Mouse (Mus musculus) heart, embryonic 13.5 days (tissue): ENCODE data around the gene Ccdc88b. TPM values are rescaled to one million over a fixed set of nuclear protein-coding genes. Genes with fewer than 3 reads are reported as not detected.

Experiments used
- ATAC-seq: fragments of 200-750 bp; cut with Nextera tagmentation; 2 replicates; pipeline ENCODE4 v1.8.0; 2017; ENCODE audit warnings: moderate TSS enrichment; ENCODE audit not compliant: insufficient number of reproducible peaks, low FRiP score, low TSS enrichment; ENCODE audit errors: extremely low read depth
- H3K27ac ChIP-seq: fragments of 300-500 bp; sonication (generic); replicated peaks from 2 replicates; pipeline ENCODE4 v1.5.1; 2015; ENCODE audit warnings: moderate library complexity, mild to moderate bottlenecking, inconsistent platforms
- H3K27me3 ChIP-seq: fragments of 300-500 bp; sonication (generic); replicated peaks from 2 replicates; pipeline ENCODE4 v1.6.1; 2015; ENCODE audit warnings: mild to moderate bottlenecking, inconsistent platforms
- H3K36me3 ChIP-seq: fragments of 300-500 bp; sonication (generic); 2 replicates; pipeline ENCODE4 v1.6.1; 2015; ENCODE audit warnings: mild to moderate bottlenecking, inconsistent platforms
- H3K4me1 ChIP-seq: fragments of 300-500 bp; sonication (generic); 2 replicates; pipeline ENCODE4 v1.6.1; 2015; ENCODE audit warnings: inconsistent platforms
- H3K4me2 ChIP-seq: fragments of 300-500 bp; sonication (generic); 2 replicates; pipeline ENCODE4 v1.6.1; 2015; ENCODE audit warnings: inconsistent platforms, mild to moderate bottlenecking, moderate library complexity
- H3K4me3 ChIP-seq: fragments of 300-500 bp; sonication (generic); 2 replicates; pipeline ENCODE4 v1.5.1; 2015; ENCODE audit warnings: moderate library complexity, mild to moderate bottlenecking, inconsistent platforms
- H3K9ac ChIP-seq: fragments of 300-500 bp; sonication (generic); 2 replicates; pipeline ENCODE4 v1.6.1; 2015; ENCODE audit warnings: inconsistent platforms, mild to moderate bottlenecking, moderate library complexity
- H3K9me3 ChIP-seq: fragments of 300-500 bp; sonication (generic); 2 replicates; pipeline ENCODE4 v1.6.1; 2016; ENCODE audit warnings: inconsistent platforms
- WGBS: fragments of 180-500 bp; shearing (Covaris S2); methylation state at CpG from one replicate; pipeline ENCODE4 v1.1.7; 2015; ENCODE audit warnings: mixed read lengths; 5-methylcytosine and 5-hydroxymethylcytosine counted together
- polyA plus RNA-seq: library from polyadenylated mRNA; unstranded; fragments of >200 nt; fragmentation: Nextera tagmentation; extraction: Ambion mirVana; gene quantifications from 2 replicates; pipeline ENCODE4 v1.2.1, GENCODE M21; 2015

Ccdc88b gene
- polyA plus RNA-seq, 1 experiment from 2014 or later = 1.3 TPM

GRCm38 (mm10) chr19:6842353-6842752 lies 15.7 kb downstream of the Ccdc88b start:
- H3K36me3 ChIP-seq = peaks cover 18% of the 10 kb centered on the region
- no peaks in the 10 kb centered on the region for H3K9me3 ChIP-seq
- peaks cover 17% of the 10 kb centered on the region for H3K4me1 ChIP-seq
- no peak overlapping the region for H3K27ac ChIP-seq
- ATAC-seq = no peak
- H3K4me2 ChIP-seq = no peak overlapping the region
- H3K9ac ChIP-seq = no peak overlapping the region
- 35% methylated on average over 1 of the region's 1 CpGs for WGBS
- peaks cover 91% of the 10 kb centered on the region for H3K27me3 ChIP-seq
- H3K4me3 ChIP-seq = no peak overlapping the region

- no peaks in the 10 kb centered on the region for H3K9me3 ChIP-seq
- H3K36me3 ChIP-seq = peaks cover 29% of the 10 kb centered on the region
- H3K27me3 ChIP-seq = peaks cover 82% of the 10 kb centered on the region
- ATAC-seq = no peak
- WGBS = 17% methylated on average over 3 of the region's 3 CpGs
- H3K4me3 ChIP-seq = no peak overlapping the region
- peak overlapping the region; percentile 98 for H3K4me2 ChIP-seq
- H3K27ac ChIP-seq = no peak overlapping the region
- H3K4me1 ChIP-seq = peaks cover 17% of the 10 kb centered on the region
- peak overlapping the region; percentile 87; the same call in 1 of the 2 replicates for H3K9ac ChIP-seq
Measured at GRCm38 (mm10) chr19:6841292-6841597, 16.8 kb downstream of the Ccdc88b start.

- peaks cover 17% of the 10 kb centered on the region for H3K4me1 ChIP-seq
- H3K4me2 ChIP-seq = peak within 1 kb of the TSS; percentile 98
- under 1% methylated on average over 44 of the region's 44 CpGs for WGBS
- peak within 1 kb of the TSS; percentile 87 for H3K9ac ChIP-seq
- peaks cover 76% of the 10 kb centered on the region for H3K27me3 ChIP-seq
- peak; percentile 70; the same call in 1 of the 2 replicates for ATAC-seq
- H3K27ac ChIP-seq = peak within 1 kb of the TSS; percentile 2; the same call in 1 of the 2 replicates
- peak within 1 kb of the TSS; percentile 85 for H3K4me3 ChIP-seq
- no peaks in the 10 kb centered on the region for H3K9me3 ChIP-seq
- peaks cover 33% of the 10 kb centered on the region for H3K36me3 ChIP-seq
Measured at GRCm38 (mm10) chr19:6840475-6841291, 17.3 kb downstream of the Ccdc88b start, which contains the start of gene Rps6ka4. Gene Rps6ka4 (minus strand): TSS chr19:6840636.

- H3K27ac ChIP-seq = 0 out of 2 replicates have a peak overlapping the region, but pooled peaks have one; percentile 2
- H3K9ac ChIP-seq = peak overlapping the region; percentile 87
- no peak for ATAC-seq
- H3K4me1 ChIP-seq = peaks cover 17% of the 10 kb centered on the region
- no peaks in the 10 kb centered on the region for H3K9me3 ChIP-seq
- H3K36me3 ChIP-seq = peaks cover 41% of the 10 kb centered on the region
- peaks cover 68% of the 10 kb centered on the region for H3K27me3 ChIP-seq
- H3K4me3 ChIP-seq = peak overlapping the region; percentile 85
- H3K4me2 ChIP-seq = peak overlapping the region; percentile 98
- 2% methylated on average over 46 of the region's 46 CpGs for WGBS
Measured at GRCm38 (mm10) chr19:6839615-6840474, 18.2 kb downstream of the Ccdc88b start.

GRCm38 (mm10) chr19:6832363-6832762 lies 25.6 kb downstream of the Ccdc88b start:
- no peaks in the 10 kb centered on the region for H3K9me3 ChIP-seq
- peaks cover 86% of the 10 kb centered on the region for H3K36me3 ChIP-seq
- 76% methylated on average over 8 of the region's 8 CpGs for WGBS
- H3K4me1 ChIP-seq = peaks cover 18% of the 10 kb centered on the region
- no peak for ATAC-seq
- no peak overlapping the region for H3K27ac ChIP-seq
- peaks cover 63% of the 10 kb centered on the region for H3K27me3 ChIP-seq
- no peak overlapping the region for H3K4me2 ChIP-seq
- no peak overlapping the region for H3K4me3 ChIP-seq
- H3K9ac ChIP-seq = no peak overlapping the region

- peaks cover 77% of the 10 kb centered on the region for H3K36me3 ChIP-seq
- H3K9ac ChIP-seq = no peak overlapping the region
- ATAC-seq = no peak
- H3K27ac ChIP-seq = no peak overlapping the region
- WGBS = 26% methylated on average over 17 of the region's 17 CpGs
- H3K27me3 ChIP-seq = peaks cover 69% of the 10 kb centered on the region
- H3K4me1 ChIP-seq = peaks cover 18% of the 10 kb centered on the region
- H3K4me2 ChIP-seq = peak overlapping the region; percentile 62
- peak overlapping the region; percentile 25 for H3K4me3 ChIP-seq
- no peaks in the 10 kb centered on the region for H3K9me3 ChIP-seq
Measured at GRCm38 (mm10) chr19:6831331-6831730, 26.7 kb downstream of the Ccdc88b start.

GRCm38 (mm10) chr19:6830556-6831316 lies 27.3 kb downstream of the Ccdc88b start:
- WGBS = 19% methylated on average over 38 of the region's 38 CpGs
- Histone ChIP-seq H3K36me3 (peaks cover 73% of the 10 kb centered on the region), H3K9me3 (no peaks in the 10 kb centered on the region), H3K4me2 (peak overlapping the region; percentile 62), H3K27me3 (peaks cover 70% of the 10 kb centered on the region), H3K9ac (0 out of 2 replicates have a peak overlapping the region, but pooled peaks have one; percentile 1), H3K27ac (no peak overlapping the region), H3K4me3 (peak overlapping the region; percentile 25), H3K4me1 (peaks cover 18% of the 10 kb centered on the region)
- no peak for ATAC-seq

- no peak overlapping the region for H3K27ac ChIP-seq
- peak overlapping the region; percentile 25 for H3K4me3 ChIP-seq
- peaks cover 73% of the 10 kb centered on the region for H3K27me3 ChIP-seq
- peaks cover 66% of the 10 kb centered on the region for H3K36me3 ChIP-seq
- peak overlapping the region; percentile 62 for H3K4me2 ChIP-seq
- H3K9me3 ChIP-seq = no peaks in the 10 kb centered on the region
- no peak for ATAC-seq
- H3K9ac ChIP-seq = 0 out of 2 replicates have a peak overlapping the region, but pooled peaks have one; percentile 1
- peaks cover 18% of the 10 kb centered on the region for H3K4me1 ChIP-seq
- 10% methylated on average over 48 of the region's 48 CpGs for WGBS
Measured at GRCm38 (mm10) chr19:6829870-6830555, 28.0 kb downstream of the Ccdc88b start.

GRCm38 (mm10) chr19:6829069-6829468 lies 28.9 kb downstream of the Ccdc88b start:
- Histone ChIP-seq H3K36me3 (peaks cover 56% of the 10 kb centered on the region), H3K4me2 (no peak overlapping the region), H3K9ac (no peak overlapping the region), H3K4me1 (peaks cover 18% of the 10 kb centered on the region), H3K27ac (no peak overlapping the region), H3K27me3 (peaks cover 77% of the 10 kb centered on the region), H3K4me3 (no peak overlapping the region), H3K9me3 (no peaks in the 10 kb centered on the region)
- no peak for ATAC-seq
- WGBS = 30% methylated on average over 3 of the region's 3 CpGs

GRCm38 (mm10) chr19:6826601-6827000 lies 31.4 kb downstream of the Ccdc88b start:
- ATAC-seq = no peak
- peaks cover 18% of the 10 kb centered on the region for H3K4me1 ChIP-seq
- H3K9me3 ChIP-seq = no peaks in the 10 kb centered on the region
- WGBS = 71% methylated on average over 3 of the region's 3 CpGs
- H3K4me3 ChIP-seq = no peak overlapping the region
- no peak overlapping the region for H3K4me2 ChIP-seq
- H3K9ac ChIP-seq = no peak overlapping the region
- peaks cover 32% of the 10 kb centered on the region for H3K36me3 ChIP-seq
- H3K27me3 ChIP-seq = peaks cover 62% of the 10 kb centered on the region
- H3K27ac ChIP-seq = no peak overlapping the region
